Mouse (Mus musculus): ENCODE data around the gene Fto. TPM values are rescaled to one million over a fixed set of nuclear protein-coding genes. Genes with fewer than 3 reads are reported as not detected.

The Fto gene
- polyA plus RNA-seq, 1 experiment from 2014 or later = 114 TPM

DNA sequence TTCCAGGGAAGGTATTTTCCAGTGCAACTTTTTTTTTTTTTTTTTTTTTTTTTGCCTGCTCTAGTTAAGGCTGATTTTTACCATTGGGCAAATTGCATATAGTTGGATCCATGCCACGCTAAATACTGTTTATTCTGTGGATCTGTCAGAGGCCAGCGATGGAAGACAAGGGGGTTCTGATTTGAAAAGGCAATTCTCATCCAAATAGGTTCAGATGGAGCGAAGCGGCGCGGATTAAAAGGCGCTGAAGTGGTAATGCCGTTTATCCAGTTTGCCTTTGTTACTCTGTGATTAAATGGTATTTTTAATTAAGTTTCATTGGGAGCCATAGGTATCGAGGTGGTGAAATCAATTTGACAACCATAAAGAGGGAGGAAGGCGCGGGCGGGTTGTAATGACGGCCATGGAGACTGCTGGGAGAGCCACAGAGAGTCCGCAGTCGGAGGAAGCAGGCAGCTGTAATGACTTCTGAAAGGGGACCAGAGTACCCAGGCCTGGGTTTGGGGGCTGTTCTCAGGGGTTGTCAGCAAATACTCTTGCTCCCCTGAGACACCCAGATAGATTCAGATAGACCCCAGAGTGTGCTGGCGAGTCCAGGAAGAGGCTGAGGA is 356.2 kb downstream of the Fto start:
- Histone ChIP-seq H3K9ac (replicated peaks) (no peak overlapping the region), H3K27ac (replicated peaks) (no peak overlapping the region), H3K9me3 (no peaks in the 10 kb centered on the region), H3K4me2 (replicated peaks) (no peak overlapping the region), H3K4me1 (peaks cover 19% of the 10 kb centered on the region), H3K27me3 (no peaks in the 10 kb centered on the region), H3K36me3 (no peaks in the 10 kb centered on the region), H3K4me3 (no peak overlapping the region)
- 33% methylated on average over 16 of the region's 16 CpGs for WGBS
- 0 out of 2 replicates have a peak, but pooled peaks have one; percentile 26 for ATAC-seq (replicated peaks)

DNA sequence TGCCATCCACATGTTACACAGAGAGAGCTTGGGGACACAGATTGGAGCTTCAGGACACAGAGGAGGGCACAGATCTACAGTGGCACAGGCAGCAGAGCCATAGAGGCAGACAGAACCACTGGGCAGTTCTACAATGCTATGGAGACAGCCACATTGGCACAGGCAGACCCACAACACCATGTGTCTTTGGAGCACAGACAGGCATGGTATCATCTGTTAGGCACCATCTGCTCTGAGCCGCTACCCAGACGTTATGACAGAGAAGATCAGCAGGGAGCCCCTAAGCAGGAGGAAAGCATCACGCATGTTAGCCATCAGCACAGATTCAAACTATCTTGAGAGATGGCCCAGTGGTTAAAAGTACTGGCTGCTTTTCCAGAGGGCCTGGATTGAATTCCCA is 363.6 kb downstream of the Fto start:
- Histone ChIP-seq H3K4me3 (no peak overlapping the region), H3K27ac (replicated peaks) (no peak overlapping the region), H3K36me3 (no peaks in the 10 kb centered on the region), H3K9me3 (no peaks in the 10 kb centered on the region), H3K9ac (replicated peaks) (no peak overlapping the region), H3K4me1 (peaks cover 11% of the 10 kb centered on the region), H3K27me3 (peaks cover 10% of the 10 kb centered on the region; the same call in 1 of the 2 replicates), H3K4me2 (replicated peaks) (no peak overlapping the region)
- ATAC-seq (replicated peaks) = peak; percentile 89
- 47% methylated on average over 3 of the region's 3 CpGs for WGBS

DNA sequence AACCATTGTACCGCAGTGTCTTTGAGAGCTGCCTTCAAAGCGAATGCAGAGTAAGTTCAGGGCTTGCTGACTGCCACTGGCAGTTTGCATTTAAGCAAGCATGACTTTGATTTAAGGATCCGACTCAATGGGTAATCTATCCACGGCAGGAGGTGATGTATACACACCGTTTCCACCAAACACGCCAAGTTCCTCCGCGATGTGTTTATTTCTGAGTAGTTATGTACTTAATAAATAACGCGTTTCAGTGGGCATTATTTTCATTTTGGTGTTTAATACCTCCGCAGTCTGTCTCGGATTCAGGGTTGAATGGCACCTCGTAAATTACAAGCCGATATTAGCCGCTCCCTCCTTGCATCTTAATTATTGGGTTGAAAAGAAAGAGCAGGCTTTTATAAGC is 366.1 kb downstream of the Fto start:
- 25% methylated on average over 15 of the region's 15 CpGs for WGBS
- no peak overlapping the region for H3K27ac ChIP-seq (replicated peaks)
- peaks cover 13% of the 10 kb centered on the region; the same call in 1 of the 2 replicates for H3K27me3 ChIP-seq
- H3K4me3 ChIP-seq = no peak overlapping the region
- no peak overlapping the region; the same call in 1 of the 2 replicates for H3K4me2 ChIP-seq (replicated peaks)
- H3K4me1 ChIP-seq = peaks cover 11% of the 10 kb centered on the region
- no peak for ATAC-seq (replicated peaks)
- H3K9ac ChIP-seq (replicated peaks) = no peak overlapping the region
- no peaks in the 10 kb centered on the region for H3K36me3 ChIP-seq
- no peaks in the 10 kb centered on the region for H3K9me3 ChIP-seq

DNA sequence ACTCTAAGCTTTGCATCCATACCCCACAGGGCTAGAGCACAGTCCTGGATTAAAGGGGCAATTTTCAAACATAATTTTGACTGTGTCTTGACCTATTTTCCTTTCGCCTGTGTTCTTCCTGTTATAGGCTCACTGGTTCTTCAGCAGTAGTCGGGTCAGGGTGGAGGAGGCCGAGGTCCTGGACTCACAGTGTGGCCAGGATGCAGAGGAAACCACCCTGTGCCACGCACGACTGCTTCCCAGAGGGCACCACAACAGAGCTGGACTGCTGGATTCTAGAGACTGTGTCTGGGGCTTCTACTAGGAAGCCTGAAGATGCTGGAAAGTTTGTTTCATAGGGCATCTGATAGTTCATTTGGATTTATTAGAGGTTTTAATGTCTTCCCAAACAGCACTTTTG is 366.8 kb downstream of the Fto start:
- WGBS = 76% methylated on average over 5 of the region's 5 CpGs
- no peak for ATAC-seq (replicated peaks)
- H3K27me3 ChIP-seq = peaks cover 13% of the 10 kb centered on the region; the same call in 1 of the 2 replicates
- no peak overlapping the region for H3K4me2 ChIP-seq (replicated peaks)
- peaks cover 11% of the 10 kb centered on the region for H3K4me1 ChIP-seq
- no peak overlapping the region for H3K27ac ChIP-seq (replicated peaks)
- H3K9me3 ChIP-seq = no peaks in the 10 kb centered on the region
- H3K4me3 ChIP-seq = no peak overlapping the region
- H3K9ac ChIP-seq (replicated peaks) = no peak overlapping the region
- no peaks in the 10 kb centered on the region for H3K36me3 ChIP-seq

DNA sequence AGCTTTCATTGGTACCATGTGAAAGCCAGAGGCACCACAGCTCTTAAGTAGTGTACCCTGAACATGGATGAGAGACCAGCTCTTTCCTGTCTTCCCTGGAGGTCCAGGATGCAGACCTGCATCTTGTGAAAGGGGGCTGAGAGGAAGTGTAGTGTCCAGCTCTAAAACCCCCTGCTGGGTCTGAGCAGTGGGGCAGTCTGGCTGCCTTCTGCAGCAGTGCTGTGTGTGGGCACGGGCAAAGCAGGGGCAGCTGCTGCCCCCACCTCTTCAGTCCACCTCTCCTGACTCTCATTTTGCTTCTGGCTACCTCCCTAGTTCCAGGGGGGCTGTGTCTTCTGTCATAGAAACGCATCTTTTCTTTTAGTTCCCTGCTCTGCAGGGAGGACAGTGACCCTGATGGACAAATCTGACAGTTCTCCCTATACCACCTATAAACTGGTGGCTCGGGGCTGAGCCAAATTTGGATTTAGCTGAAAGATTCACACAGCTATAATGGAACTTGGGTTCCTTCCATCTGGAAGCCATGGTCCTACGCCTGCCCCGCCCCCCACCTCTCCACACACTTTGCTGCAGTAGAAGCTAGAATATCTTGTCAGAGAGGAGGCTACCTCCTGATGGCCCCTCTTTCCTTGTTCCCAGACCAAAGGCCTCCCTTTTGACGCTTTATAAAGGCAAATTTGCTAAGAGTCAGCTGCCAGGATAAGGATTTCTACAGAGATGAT is 371.4 kb downstream of the Fto start:
- no peaks in the 10 kb centered on the region for H3K9me3 ChIP-seq
- H3K4me2 ChIP-seq (replicated peaks) = no peak overlapping the region
- no peak overlapping the region for H3K27ac ChIP-seq (replicated peaks)
- no peak overlapping the region for H3K4me3 ChIP-seq
- no peaks in the 10 kb centered on the region for H3K4me1 ChIP-seq
- WGBS = 70% methylated on average over 6 of the region's 6 CpGs
- peaks cover 6% of the 10 kb centered on the region; the same call in 1 of the 2 replicates for H3K27me3 ChIP-seq
- H3K36me3 ChIP-seq = no peaks in the 10 kb centered on the region
- no peak overlapping the region for H3K9ac ChIP-seq (replicated peaks)
- no peak for ATAC-seq (replicated peaks)

DNA sequence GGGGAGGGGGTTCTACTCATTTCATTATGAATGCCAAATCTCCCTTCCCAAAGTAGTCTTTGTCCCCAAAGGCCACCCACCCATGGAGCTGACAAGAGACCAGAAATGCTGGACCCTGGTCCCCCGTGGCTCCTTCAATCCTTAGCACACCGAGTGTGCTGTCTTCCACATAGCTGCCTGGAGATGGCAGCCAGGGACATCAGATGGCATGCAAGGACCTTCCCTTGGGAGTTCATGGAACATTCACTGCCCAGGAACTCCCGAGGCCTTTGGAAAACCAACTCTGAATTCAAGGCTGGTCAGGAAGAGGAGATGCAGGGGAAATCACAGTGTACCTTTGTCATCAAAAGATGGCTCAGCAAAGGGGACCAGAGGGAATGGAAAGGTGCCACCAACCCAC is 372.1 kb downstream of the Fto start:
- H3K4me3 ChIP-seq = no peak overlapping the region
- ATAC-seq (replicated peaks) = no peak
- H3K4me1 ChIP-seq = no peaks in the 10 kb centered on the region
- H3K36me3 ChIP-seq = no peaks in the 10 kb centered on the region
- no peak overlapping the region for H3K9ac ChIP-seq (replicated peaks)
- no peaks in the 10 kb centered on the region for H3K9me3 ChIP-seq
- H3K27me3 ChIP-seq = peaks cover 6% of the 10 kb centered on the region; the same call in 1 of the 2 replicates
- no peak overlapping the region for H3K27ac ChIP-seq (replicated peaks)
- no peak overlapping the region for H3K4me2 ChIP-seq (replicated peaks)
- WGBS = 35% methylated on average over 3 of the region's 3 CpGs

DNA sequence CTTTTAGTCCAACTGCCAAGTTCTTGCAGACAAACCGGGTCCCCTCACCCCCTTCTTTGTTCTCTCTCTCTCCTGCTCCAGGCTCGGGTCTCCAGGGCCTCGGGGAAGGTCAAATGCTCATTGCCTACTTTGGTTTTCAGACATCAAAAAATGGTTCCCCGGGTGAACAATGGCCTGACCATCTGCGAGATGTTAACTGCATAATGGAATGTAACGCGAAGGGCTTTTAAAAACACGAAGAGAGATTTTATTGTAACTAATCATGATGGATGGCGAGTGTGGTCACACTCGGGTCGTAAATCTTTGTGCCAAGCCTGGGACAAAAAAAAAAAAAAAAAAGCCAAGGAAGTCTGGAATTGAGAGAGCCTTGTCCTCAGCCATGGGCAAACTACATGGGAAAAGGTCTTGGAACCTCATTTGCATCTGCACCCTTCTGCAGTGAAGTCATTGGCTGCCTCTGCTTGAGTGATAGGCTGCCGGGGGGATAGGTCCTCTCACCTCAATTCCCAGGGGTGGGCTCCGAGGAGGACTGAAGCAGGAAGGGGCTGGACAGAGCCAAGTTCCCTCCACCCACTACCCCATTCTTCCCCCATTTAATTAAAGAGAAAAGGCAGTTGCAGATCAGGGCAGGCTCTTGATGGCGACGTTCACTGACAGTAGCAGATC is 378.9 kb downstream of the Fto start:
- WGBS = 52% methylated on average over 15 of the region's 15 CpGs

DNA sequence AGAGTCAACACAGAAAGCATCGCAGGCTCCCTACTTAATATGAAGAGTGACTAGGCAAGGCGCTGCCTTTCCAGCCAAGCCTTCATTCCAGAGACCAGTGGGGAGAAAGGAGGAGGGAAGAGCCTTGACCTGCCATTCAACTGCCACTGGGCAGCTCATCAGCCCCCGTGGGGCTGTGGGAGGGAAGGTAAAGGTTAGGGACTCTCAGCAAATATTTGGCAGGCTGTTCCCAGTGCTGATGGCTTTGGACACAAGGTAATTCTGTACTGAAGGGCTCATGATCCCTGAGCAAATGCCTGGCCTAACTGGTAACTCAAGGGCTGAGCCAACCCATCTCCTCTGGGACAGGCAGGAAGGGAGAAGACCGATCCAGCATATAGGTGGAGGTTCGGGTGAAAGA is 393.2 kb downstream of the Fto start:
- Histone ChIP-seq H3K9ac (replicated peaks) (no peak overlapping the region), H3K4me1 (peaks cover 29% of the 10 kb centered on the region), H3K4me2 (replicated peaks) (no peak overlapping the region), H3K27ac (replicated peaks) (no peak overlapping the region), H3K9me3 (no peaks in the 10 kb centered on the region), H3K36me3 (no peaks in the 10 kb centered on the region), H3K4me3 (no peak overlapping the region), H3K27me3 (peaks cover 14% of the 10 kb centered on the region)
- WGBS = 74% methylated on average over 5 of the region's 5 CpGs
- no peak for ATAC-seq (replicated peaks)

More for the DNA sequence above, 378.9 kb downstream of the Fto start:
- H3K36me3 ChIP-seq = no peaks in the 10 kb centered on the region
- H3K9ac ChIP-seq (replicated peaks) = no peak overlapping the region
- no peak overlapping the region for H3K27ac ChIP-seq (replicated peaks)
- no peak for ATAC-seq (replicated peaks)
- no peaks in the 10 kb centered on the region for H3K4me1 ChIP-seq
- no peaks in the 10 kb centered on the region for H3K27me3 ChIP-seq
- H3K4me3 ChIP-seq = no peak overlapping the region
- H3K4me2 ChIP-seq (replicated peaks) = no peak overlapping the region
- H3K9me3 ChIP-seq = no peaks in the 10 kb centered on the region

DNA sequence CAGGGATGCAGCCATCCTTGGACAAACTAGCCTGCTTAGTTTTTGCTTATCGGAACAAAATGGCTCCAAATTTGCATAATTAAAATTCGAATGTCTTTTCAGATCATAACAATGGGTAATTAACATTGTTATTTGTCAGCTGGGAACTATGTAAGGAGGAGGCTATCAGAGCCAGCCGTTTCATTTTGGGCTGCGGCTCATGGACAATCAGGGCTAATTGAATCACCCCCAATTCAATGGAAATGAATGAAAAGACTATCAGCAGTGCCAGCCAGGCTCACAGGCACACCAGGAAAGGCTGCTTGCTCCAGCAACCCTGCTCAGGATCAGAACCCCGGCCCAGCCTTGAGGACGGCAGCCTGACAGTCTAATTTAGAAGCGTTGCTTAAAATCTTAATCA is 395.3 kb downstream of the Fto start:
- no peak overlapping the region for H3K27ac ChIP-seq (replicated peaks)
- no peak overlapping the region for H3K4me2 ChIP-seq (replicated peaks)
- peaks cover 23% of the 10 kb centered on the region for H3K27me3 ChIP-seq
- peaks cover 41% of the 10 kb centered on the region for H3K4me1 ChIP-seq
- 9% methylated on average over 7 of the region's 7 CpGs for WGBS
- ATAC-seq (replicated peaks) = 0 out of 2 replicates have a peak, but pooled peaks have one; percentile 27
- no peaks in the 10 kb centered on the region for H3K9me3 ChIP-seq
- H3K36me3 ChIP-seq = no peaks in the 10 kb centered on the region
- no peak overlapping the region for H3K4me3 ChIP-seq
- H3K9ac ChIP-seq (replicated peaks) = no peak overlapping the region

DNA sequence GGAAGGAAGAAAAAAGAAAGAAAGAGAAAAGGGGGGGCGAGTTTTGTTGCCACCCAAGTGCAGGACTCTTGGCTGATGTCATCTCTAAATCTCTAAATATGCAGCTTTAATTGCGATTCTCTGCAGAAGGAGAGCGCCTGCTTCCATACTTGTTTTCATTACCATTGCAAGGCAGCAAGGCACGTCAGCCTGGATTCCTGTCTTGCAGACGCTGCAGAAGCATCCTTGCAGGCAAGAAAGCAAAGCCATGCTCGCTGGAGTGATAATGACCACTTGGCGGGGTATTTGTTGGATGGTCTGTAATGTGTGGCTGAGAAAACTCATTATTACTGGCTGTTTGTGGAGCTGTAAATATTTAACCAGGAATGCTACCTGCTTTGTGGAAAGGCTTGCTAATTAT is 396.4 kb downstream of the Fto start:
- no peak overlapping the region for H3K4me3 ChIP-seq
- no peak overlapping the region for H3K27ac ChIP-seq (replicated peaks)
- ATAC-seq (replicated peaks) = no peak
- no peaks in the 10 kb centered on the region for H3K36me3 ChIP-seq
- no peak overlapping the region; the same call in 1 of the 2 replicates for H3K9ac ChIP-seq (replicated peaks)
- H3K4me2 ChIP-seq (replicated peaks) = no peak overlapping the region; the same call in 1 of the 2 replicates
- WGBS = 18% methylated on average over 7 of the region's 7 CpGs
- H3K4me1 ChIP-seq = peaks cover 44% of the 10 kb centered on the region
- H3K27me3 ChIP-seq = peaks cover 24% of the 10 kb centered on the region
- H3K9me3 ChIP-seq = no peaks in the 10 kb centered on the region

DNA sequence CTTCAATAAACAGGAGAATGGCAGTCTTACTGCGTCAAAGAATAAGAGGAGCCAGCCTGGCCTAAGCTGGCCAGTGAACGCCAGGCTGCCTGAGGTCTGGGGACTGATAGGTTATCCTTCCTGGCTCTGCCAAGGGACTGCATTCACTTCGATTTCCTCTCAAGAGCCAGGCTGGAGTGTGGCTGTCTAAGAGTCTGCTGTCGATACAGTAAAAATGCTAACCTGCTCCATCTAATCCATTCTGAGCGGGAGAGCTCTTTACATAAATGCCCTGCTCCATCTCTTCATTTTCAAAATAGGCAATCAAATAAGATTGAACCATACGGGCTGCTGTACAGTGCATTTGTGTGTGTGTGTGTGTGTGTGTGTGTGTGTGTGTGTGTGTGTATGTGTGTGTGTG is 397.9 kb downstream of the Fto start:
- H3K4me1 ChIP-seq = peaks cover 48% of the 10 kb centered on the region
- WGBS = 51% methylated on average over 6 of the region's 6 CpGs

DNA sequence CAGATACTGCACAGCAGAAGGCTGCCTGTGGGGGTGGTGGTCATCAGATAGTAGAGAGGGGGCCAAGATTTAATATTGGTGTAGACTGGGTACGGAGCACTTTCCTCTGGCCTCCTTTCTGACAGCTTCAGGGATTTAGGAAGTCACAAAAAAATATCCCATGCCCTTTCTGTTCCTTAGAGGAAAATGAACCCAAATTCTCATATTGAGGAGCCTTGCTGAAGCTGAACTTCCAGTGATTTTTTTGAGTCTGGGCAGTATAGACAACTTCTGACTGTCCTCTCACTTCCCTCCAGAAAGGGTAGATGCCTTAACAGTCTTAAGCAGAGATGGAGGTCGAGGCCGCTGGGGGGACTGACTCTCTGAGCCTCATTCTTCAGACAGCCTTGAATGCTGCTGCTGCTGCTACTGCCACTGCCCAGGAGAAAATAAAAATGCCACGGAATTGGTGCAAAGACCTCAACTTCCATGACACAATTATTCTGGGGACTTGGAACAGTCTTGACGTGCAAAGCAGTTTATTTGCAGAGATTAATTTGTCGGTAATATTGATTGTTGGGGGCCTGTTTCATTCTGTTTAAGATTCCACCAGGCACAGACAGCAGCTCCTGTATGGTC is 398.8 kb downstream of the Fto start:
- 30% methylated on average over 6 of the region's 6 CpGs for WGBS
- peaks cover 48% of the 10 kb centered on the region for H3K4me1 ChIP-seq
- no peak overlapping the region for H3K4me2 ChIP-seq (replicated peaks)
- peaks cover 37% of the 10 kb centered on the region for H3K27me3 ChIP-seq
- H3K4me3 ChIP-seq = no peak overlapping the region
- H3K9ac ChIP-seq (replicated peaks) = no peak overlapping the region
- H3K27ac ChIP-seq (replicated peaks) = no peak overlapping the region
- no peaks in the 10 kb centered on the region for H3K36me3 ChIP-seq
- H3K9me3 ChIP-seq = no peaks in the 10 kb centered on the region
- no peak for ATAC-seq (replicated peaks)

More for the DNA sequence above, 397.9 kb downstream of the Fto start:
- no peak overlapping the region for H3K4me3 ChIP-seq
- no peak for ATAC-seq (replicated peaks)
- H3K36me3 ChIP-seq = no peaks in the 10 kb centered on the region
- no peak overlapping the region for H3K9ac ChIP-seq (replicated peaks)
- no peak overlapping the region for H3K4me2 ChIP-seq (replicated peaks)
- H3K27ac ChIP-seq (replicated peaks) = no peak overlapping the region
- H3K9me3 ChIP-seq = no peaks in the 10 kb centered on the region
- peaks cover 29% of the 10 kb centered on the region for H3K27me3 ChIP-seq

Measured in forebrain, embryonic 15.5 days (tissue).